Comparison of ENCODE assay signal across 8 mouse cellular contexts in the genomic region with DNA sequence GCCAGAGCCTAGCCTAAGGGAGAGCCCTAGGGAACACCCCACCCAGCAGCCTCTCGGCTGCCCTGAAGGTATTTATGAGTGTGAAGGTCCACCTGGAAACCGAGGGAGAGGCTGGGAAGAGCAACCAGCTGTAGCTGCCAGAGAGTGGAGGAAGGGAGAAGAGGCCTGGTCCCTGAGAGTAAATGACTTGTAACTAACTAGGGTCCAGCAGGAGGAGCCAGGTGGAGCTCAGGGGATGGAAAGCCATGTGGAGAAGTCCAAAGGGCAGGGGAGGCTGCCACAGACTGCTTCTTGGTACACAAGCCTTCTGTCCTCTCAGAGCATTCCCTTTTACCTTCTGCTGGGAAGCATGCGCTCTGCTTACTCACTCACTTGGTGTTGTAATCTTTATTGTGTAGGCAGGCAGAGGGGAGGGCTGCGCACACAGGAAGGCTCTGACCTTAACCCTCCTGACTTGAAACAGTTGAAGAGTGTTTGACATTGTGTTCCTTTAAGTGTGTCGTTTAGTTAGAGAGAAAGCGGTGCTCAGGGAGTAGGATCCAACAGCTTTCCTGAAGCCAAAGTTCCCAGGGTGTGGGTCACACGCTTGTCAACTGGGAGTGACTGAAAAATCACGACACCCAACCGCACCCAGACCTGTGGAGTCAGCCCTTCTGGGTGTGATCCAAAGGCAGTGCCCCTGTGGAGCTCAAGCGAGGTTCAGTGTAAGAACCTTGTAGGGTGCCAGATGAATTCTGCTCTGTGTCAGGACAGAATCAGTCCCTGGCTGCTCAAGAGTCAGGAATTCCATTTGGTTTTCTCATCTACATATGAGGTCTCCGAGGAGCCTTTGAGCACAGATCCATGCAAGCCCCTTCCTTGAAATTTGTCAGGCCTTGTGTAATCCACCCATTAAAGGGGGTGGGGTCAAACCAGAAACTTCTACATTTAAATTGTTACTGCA. TPM values are rescaled to one million over a fixed set of nuclear protein-coding genes. Genes with fewer than 3 reads are reported as not detected.
DNase-seq lines count a peak whose midpoint lies in the region; ATAC-seq lines count a peak whose summit lies in the region.

No protein-coding gene starts in this region.

- intact Hi-C loops in left cerebral cortex, postnatal 25 days (cut with DNase I) = no loop called here

- peak; percentile 72 for ATAC-seq in common myeloid progenitor, adult 5-6 weeks (replicated peaks; ENCODE audit: low read depth, poor library complexity, severe bottlenecking)
- no peak for ATAC-seq in forebrain, embryonic 14.5 days

- peak; percentile 75 for DNase-seq in NIH3T3 (ENCODE audit: low read depth)
- DNase-seq in kidney, adult 9 months = peak; percentile 96
- DNase-seq in lung, postnatal 10 days = peak; percentile 35
- no peak for DNase-seq in left cerebral cortex, postnatal 25 days (ENCODE audit: low spot score in 2 of 2)
- DNase-seq in left cerebral cortex, adult 18-20 months (ENCODE audit: low spot score in 2 of 2) = no peak
- DNase-seq in ovary, postnatal 36 days (ENCODE audit: low spot score) = no peak
- no peak for DNase-seq in forebrain, embryonic 14.5 days (ENCODE audit: low spot score)

- H3K4me2 ChIP-seq in forebrain, embryonic 14.5 days (ENCODE audit: low read length) = no peak overlapping the region

- H3K27me3 ChIP-seq in forebrain, embryonic 14.5 days (replicated peaks; ENCODE audit: control insufficient read depth, insufficient read depth, low read length) = no peaks in the 10 kb centered on the region

- no peaks in the 10 kb centered on the region for H3K4me1 ChIP-seq in forebrain, embryonic 14.5 days (ENCODE audit: control insufficient read depth, insufficient read depth, low read length)

- H3K9ac ChIP-seq in forebrain, embryonic 14.5 days (ENCODE audit: low read length) = no peak overlapping the region

- no peaks in the 10 kb centered on the region for H3K9me3 ChIP-seq in forebrain, embryonic 14.5 days (replicated peaks; ENCODE audit: control insufficient read depth, low read length)

- H3K36me3 ChIP-seq in forebrain, embryonic 14.5 days (ENCODE audit: control insufficient read depth, insufficient read depth, low read length) = no peaks in the 10 kb centered on the region

- no peak overlapping the region for H3K27ac ChIP-seq in forebrain, embryonic 14.5 days (ENCODE audit: low read depth, low read length)

- WGBS in forebrain, embryonic 14.5 days = 67% methylated on average over 11 of the region's 11 CpGs

- H3K4me3 ChIP-seq in forebrain, embryonic 14.5 days (ENCODE audit: low read depth, low read length) = no peak overlapping the region

RNA-seq across cellular contexts. Expression of a gene that starts 14.6 kb away (rescaled TPM):
- total RNA-seq in common myeloid progenitor, adult 5-6 weeks (2017) = 79.5 and 88.0 TPM in 2 replicates
- total RNA-seq in left cerebral cortex, postnatal 25 days (2021) = 10 to 100 TPM; 59.4 to 67.0 TPM
- total RNA-seq in left cerebral cortex, adult 18-20 months (2021) = 10 to 100 TPM; 52.5 to 63.1 TPM
- 27.8 and 40.4 TPM in 2 replicates for polyA plus RNA-seq in forebrain, embryonic 14.5 days (2014; fragmentation: Nextera tagmentation; extraction: Ambion mirVana)

Comparison
In these comparisons a context has a peak if more than half of its experiments do, and no peak if none do; other contexts are left out.
1. DNase-seq: peak in NIH3T3 (single experiment), kidney, adult 9 months (single experiment) and lung, postnatal 10 days (single experiment); none in left cerebral cortex, postnatal 25 days (0 of 2), left cerebral cortex, adult 18-20 months (0 of 2), ovary, postnatal 36 days (single experiment) and forebrain, embryonic 14.5 days (single experiment).